Mouse (Mus musculus): ENCODE data around the gene H2afy2.

- TF ChIP-seq CTCF (IDR thresholded peaks at IDR 0.05; ENCODE audit: low read depth) = no peak
- TF ChIP-seq EP300 (IDR thresholded peaks at IDR 0.05; ENCODE audit: low read depth) = no peak
Measured at GRCm38 (mm10) chr10:61696560-61696823, 87.5 kb downstream of the H2afy2 start.
